Mouse (Mus musculus) hematopoietic stem cell, adult 5-6 weeks (primary cell): ENCODE data around the gene Zfp1. TPM values are rescaled to one million over a fixed set of nuclear protein-coding genes. Genes with fewer than 3 reads are reported as not detected.

ENCODE experiments used
- ATAC-seq, 2 experiments: fragments of 125-278 bp in 1 of 2; replicated peaks in 1 of 2; 2 replicates each; pipeline ENCODE4 v1.8.0; 2016 to 2017; ENCODE audit warnings: inconsistent platforms in 2 of 2, mild to moderate bottlenecking in 2 of 2, moderate number of reproducible peaks in 2 of 2, low read depth in 1 of 2, moderate TSS enrichment in 1 of 2; ENCODE audit not compliant: low FRiP score in 2 of 2, poor library complexity in 2 of 2, severe bottlenecking in 2 of 2, insufficient read depth in 1 of 2, low TSS enrichment in 1 of 2
- total RNA-seq: library from RNA; stranded (forward); fragments of 172-1452, 232-1000 nt; gene quantifications from 2 replicates; pipeline ENCODE4 v1.2.3, GENCODE M21; 2017

The Zfp1 gene
- total RNA-seq, 1 experiment from 2014 or later = 22.6 TPM

DNA sequence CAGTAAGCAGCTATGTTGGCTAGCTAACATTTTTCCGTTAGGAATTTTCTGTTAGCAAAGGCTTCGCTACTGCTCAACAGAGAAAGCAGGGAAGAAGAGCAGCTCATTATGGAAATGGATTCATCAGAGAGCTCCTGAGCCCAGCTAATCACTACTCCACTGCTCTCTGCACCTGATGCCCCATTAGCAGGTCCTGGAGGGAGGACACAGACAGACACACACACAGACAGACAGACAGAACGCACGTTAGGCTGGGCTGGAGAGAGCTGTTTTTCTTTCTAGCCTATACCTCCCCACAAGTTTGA, 74.2 kb downstream of the Zfp1 start:
- no peak for ATAC-seq

GRCm38 (mm10) chr8:111717866-111718265, 74.7 kb downstream of the Zfp1 start:
- no peak for ATAC-seq

- ATAC-seq = no peak
Observed at GRCm38 (mm10) chr8:111718937-111719336, 75.7 kb downstream of the Zfp1 start.

GRCm38 (mm10) chr8:111720115-111720544, 76.9 kb downstream of the Zfp1 start:
- ATAC-seq = no peak

Other genes starting within 250 kb of the Zfp1 start
- not detected in 2 replicates for gene Fa2h, start 249.6 kb upstream of the Zfp1 start, total RNA-seq
- 3.9 and 5.6 TPM in 2 replicates for gene Wdr59, start 121.3 kb upstream of the Zfp1 start, total RNA-seq
- 57.9 and 116 TPM in 2 replicates for gene Znrf1, start 107.3 kb upstream of the Zfp1 start, total RNA-seq
- gene Ldhd, start 13.0 kb upstream of the Zfp1 start, total RNA-seq = 3.3 and 4.1 TPM in 2 replicates
- not detected in 2 replicates for gene Ctrb1, start 47.6 kb downstream of the Zfp1 start, total RNA-seq
- 0.06 TPM in 1 of 2 replicates, not detected in the other for gene Bcar1, start 100.4 kb downstream of the Zfp1 start, total RNA-seq
- gene Cfdp1, start 210.9 kb downstream of the Zfp1 start, total RNA-seq = 173 and 207 TPM in 2 replicates
- gene Tmem170, start 233.3 kb downstream of the Zfp1 start, total RNA-seq = 2.1 and 3.4 TPM in 2 replicates